Mouse (Mus musculus): ENCODE measurements around the gene Plekhm1. TPM values are rescaled to one million over a fixed set of nuclear protein-coding genes. Genes with fewer than 3 reads are reported as not detected.
A peak's percentile ranks its signal among the peaks of the same experiment; 100 is the strongest.

Plekhm1 gene
- total RNA-seq, 2 experiments from 2014 or later, result 17.0 to 19.8 TPM

DNA sequence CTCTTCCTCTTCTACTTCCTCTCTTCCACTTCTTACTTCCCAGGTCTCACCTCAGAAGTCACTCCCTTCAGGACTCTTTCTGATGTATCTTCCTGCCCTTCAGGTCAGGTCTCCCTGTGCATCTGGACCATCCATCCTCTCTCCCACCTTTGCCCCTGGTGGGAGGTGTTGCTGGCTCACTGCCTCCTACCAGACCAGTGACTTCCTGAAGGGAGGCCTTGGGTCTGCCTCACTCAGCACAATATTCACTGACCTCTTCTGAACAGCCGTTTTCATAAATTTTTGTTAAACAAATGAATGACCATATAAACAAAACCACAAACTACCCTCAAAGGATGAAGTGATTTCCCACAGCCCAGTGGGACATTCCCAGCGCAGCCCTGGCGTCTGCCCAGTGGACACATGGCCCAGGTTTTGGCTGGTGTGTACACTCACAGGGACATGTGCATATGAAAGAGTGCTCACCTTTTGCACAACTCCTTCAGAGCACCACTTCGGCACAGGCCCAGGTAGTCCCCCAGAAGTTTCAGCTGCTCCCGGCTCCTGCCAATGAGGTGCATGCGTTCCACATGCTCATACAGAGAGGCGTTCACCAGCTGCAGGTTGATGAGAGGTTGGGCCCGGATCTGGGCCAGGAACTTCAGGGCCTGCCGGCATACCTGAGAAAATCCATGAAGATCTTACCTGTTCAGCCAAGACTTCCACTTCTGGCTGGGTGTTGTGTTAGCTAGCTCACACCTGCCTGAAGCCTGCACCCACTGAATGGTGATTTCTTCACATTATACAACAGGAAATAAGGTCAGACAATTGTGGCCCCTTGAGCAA is 41.9 kb downstream of the Plekhm1 start:
- no peak for DNase-seq (ENCODE audit: extremely low spot score in 1 of 2, low spot score in 2 of 2)
- Histone ChIP-seq H3K27ac (no peak overlapping the region), H3K4me3 (no peak overlapping the region)
- intact Hi-C loops (cut with DNase I), result no loop called here
- TF ChIP-seq CTCF (IDR thresholded peaks at IDR 0.05), result no peak

DNA sequence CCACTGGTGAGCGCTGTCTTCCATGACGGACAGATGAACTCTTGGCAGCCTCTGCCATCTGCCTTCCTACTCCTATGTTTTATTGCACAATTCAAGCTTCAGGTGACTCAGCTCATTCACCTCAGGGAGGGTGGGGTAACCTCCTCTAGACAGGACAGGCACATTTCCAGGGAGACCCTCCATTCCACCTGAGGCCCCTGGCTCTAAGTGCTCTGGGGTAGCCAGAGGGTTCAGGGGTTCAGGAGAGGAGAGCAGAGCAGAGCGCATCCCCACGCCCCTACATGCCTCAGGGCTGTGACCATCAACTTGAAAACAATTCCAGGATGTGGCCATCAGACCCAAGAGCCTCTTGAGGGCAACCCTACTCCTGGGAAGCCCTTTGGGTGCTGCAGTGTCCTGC is 47.0 kb downstream of the Plekhm1 start:
- no peak for DNase-seq (ENCODE audit: extremely low spot score in 1 of 2, low spot score in 2 of 2)
- Histone ChIP-seq H3K27ac (peak overlapping the region; percentile 53), H3K4me3 (no peak overlapping the region)
- intact Hi-C loops (cut with DNase I), result no loop called here
- TF ChIP-seq CTCF (IDR thresholded peaks at IDR 0.05), result no peak

- TF ChIP-seq CTCF (IDR thresholded peaks at IDR 0.05), result no peak
- Histone ChIP-seq H3K27ac (peak overlapping the region; percentile 53), H3K4me3 (no peak overlapping the region)
- intact Hi-C loops (cut with DNase I), result no loop called here
- no peak for DNase-seq (ENCODE audit: extremely low spot score in 1 of 2, low spot score in 2 of 2)
Observed at GRCm38 (mm10) chr11:103365022-103365421, 47.5 kb downstream of the Plekhm1 start.

- intact Hi-C loops (cut with DNase I), result loop anchor here (5.0 kb wide), 1 partner anchor 48 kb away; the partner anchor contains the start of gene Plekhm1
- DNase-seq (ENCODE audit: extremely low spot score in 1 of 2, low spot score in 2 of 2), result no peak
- Histone ChIP-seq H3K4me3 (no peak overlapping the region), H3K27ac (peak overlapping the region; percentile 86; the same call in 1 of the 2 replicates)
- no peak for TF ChIP-seq CTCF (IDR thresholded peaks at IDR 0.05)
Observed at GRCm38 (mm10) chr11:103364335-103364734, 48.2 kb downstream of the Plekhm1 start.

- H3K27ac ChIP-seq, result peak within 1 kb of the TSS; percentile 86
- H3K4me3 ChIP-seq, result peak within 1 kb of the TSS; percentile 51
- no peak for TF ChIP-seq CTCF (IDR thresholded peaks at IDR 0.05)
- intact Hi-C loops (cut with DNase I), result loop anchor here (5.0 kb wide), 1 partner anchor 49 kb away; the partner anchor contains the start of gene Plekhm1
- DNase-seq (ENCODE audit: extremely low spot score in 1 of 2, low spot score in 2 of 2), result no peak
Observed at GRCm38 (mm10) chr11:103363214-103364148, 49.0 kb downstream of the Plekhm1 start, which contains the start of gene Arhgap27. TSS of gene Arhgap27 (minus strand) at chr11:103363692.

DNA sequence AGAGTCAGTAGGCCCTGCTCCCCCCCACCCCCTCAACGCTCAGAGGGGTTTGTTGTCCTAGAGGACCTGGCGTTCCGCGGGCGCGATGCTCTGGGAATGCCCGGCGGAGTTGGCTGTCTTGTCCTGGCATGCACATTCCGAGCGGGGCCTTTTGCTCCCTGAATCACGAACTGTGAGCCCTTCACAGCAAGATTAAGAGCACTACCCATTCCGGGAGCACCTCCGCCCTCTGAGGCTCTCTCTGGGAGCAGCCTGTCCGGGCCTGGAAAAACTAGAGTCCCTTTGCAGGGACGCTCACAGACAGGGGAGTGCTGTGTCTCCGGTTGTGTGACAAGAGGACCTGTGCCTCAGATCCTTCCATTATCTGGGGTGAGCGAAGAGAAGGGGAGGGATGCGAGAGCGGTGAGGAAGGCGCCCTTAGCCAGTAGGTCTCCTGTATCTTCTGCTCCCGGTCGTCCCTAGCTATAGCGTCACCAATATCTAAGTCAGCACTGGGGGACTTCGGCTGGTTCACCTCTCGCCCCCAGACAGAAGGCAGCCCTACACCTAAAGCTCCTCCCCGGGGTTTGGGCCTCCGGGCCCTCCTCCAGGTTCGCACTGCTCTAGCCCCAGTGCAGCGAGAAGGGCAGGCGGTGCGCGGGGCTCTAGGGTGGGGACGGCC is 49.8 kb downstream of the Plekhm1 start:
- TF ChIP-seq CTCF (IDR thresholded peaks at IDR 0.05), result no peak
- intact Hi-C loops (cut with DNase I), result loop anchor here (5.0 kb wide), 1 partner anchor 50 kb away; the partner anchor contains the start of gene Plekhm1

DNA sequence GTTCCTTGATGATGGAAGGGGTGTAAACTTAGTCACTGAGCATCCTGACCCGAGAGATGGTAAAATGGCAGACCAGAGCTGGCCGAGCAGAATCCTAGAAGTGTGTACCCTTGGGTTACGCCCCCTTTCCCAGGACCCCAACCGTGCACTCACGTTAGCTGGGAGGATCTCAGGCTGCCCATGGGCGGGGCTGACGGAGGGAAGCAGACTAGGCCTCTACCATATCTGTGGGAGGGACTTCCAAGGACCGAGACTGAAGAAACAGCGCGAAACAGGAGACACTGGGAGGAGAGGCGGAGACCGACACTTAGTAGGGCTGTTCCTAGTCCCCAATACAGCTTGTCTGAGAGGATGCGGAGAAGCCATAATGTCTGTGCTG is 50.4 kb downstream of the Plekhm1 start:
- no peak for DNase-seq (ENCODE audit: extremely low spot score in 1 of 2, low spot score in 2 of 2)
- peak overlapping the region; percentile 51 for H3K4me3 ChIP-seq
- intact Hi-C loops (cut with DNase I), result loop anchor here (5.0 kb wide), 1 partner anchor 50 kb away; the partner anchor contains the start of gene Plekhm1
- TF ChIP-seq CTCF (IDR thresholded peaks at IDR 0.05), result no peak
- peak overlapping the region; percentile 86 for H3K27ac ChIP-seq

More for the DNA sequence above, 49.8 kb downstream of the Plekhm1 start:
- DNase-seq (ENCODE audit: extremely low spot score in 1 of 2, low spot score in 2 of 2), result no peak
- Histone ChIP-seq H3K27ac (peak overlapping the region; percentile 86), H3K4me3 (peak overlapping the region; percentile 51)

- intact Hi-C loops (cut with DNase I), result loop anchor here (5.0 kb wide), 1 partner anchor 51 kb away; the partner anchor contains the start of gene Plekhm1
- TF ChIP-seq CTCF (IDR thresholded peaks at IDR 0.05), result no peak
- Histone ChIP-seq H3K4me3 (peak overlapping the region; percentile 77), H3K27ac (no peak overlapping the region)
- DNase-seq (ENCODE audit: extremely low spot score in 1 of 2, low spot score in 2 of 2), result no peak
Observed at GRCm38 (mm10) chr11:103361396-103362053, 51.0 kb downstream of the Plekhm1 start.

GRCm38 (mm10) chr11:103360661-103361081 is 51.8 kb downstream of the Plekhm1 start:
- intact Hi-C loops (cut with DNase I), result loop anchor here (5.0 kb wide), 1 partner anchor 52 kb away; the partner anchor contains the start of gene Plekhm1
- no peak for DNase-seq (ENCODE audit: extremely low spot score in 1 of 2, low spot score in 2 of 2)
- peak overlapping the region; percentile 77 for H3K4me3 ChIP-seq
- peak overlapping the region; percentile 13; the same call in 1 of the 2 replicates for H3K27ac ChIP-seq
- TF ChIP-seq CTCF (IDR thresholded peaks at IDR 0.05), result no peak

- TF ChIP-seq CTCF (IDR thresholded peaks at IDR 0.05), result peak; percentile 87
- Histone ChIP-seq H3K27ac (peak overlapping the region; percentile 13; the same call in 1 of the 2 replicates), H3K4me3 (peak overlapping the region; percentile 77)
- DNase-seq (ENCODE audit: extremely low spot score in 1 of 2, low spot score in 2 of 2), result peak; percentile 84 to 85
- intact Hi-C loops (cut with DNase I), result loop anchor here (1.0 to 5.0 kb wide), 4 partner anchors 52 to 317 kb away; partner anchors contain the start of gene Plekhm1
Observed at GRCm38 (mm10) chr11:103359841-103360641, 52.4 kb downstream of the Plekhm1 start.

Data from left cerebral cortex, adult 2 months (tissue).